Mouse (Mus musculus): ENCODE measurements around the gene Rnf44.

GRCm38 (mm10) chr13:54691737-54692136 is 2.0 kb downstream of the Rnf44 start:
- TF ChIP-seq POLR2A (IDR thresholded peaks at IDR 0.05; ENCODE audit: borderline replicate concordance, extremely low read depth, insufficient read depth, insufficient read length, poor library complexity, severe bottlenecking) (no peak), CTCF (IDR thresholded peaks at IDR 0.05; ENCODE audit: borderline replicate concordance, extremely low read depth, insufficient read depth, insufficient read length) (no peak)

Measured in brain, embryonic 14.5 days (tissue).